Mouse (Mus musculus) neural tube, embryonic 14.5 days (tissue): ENCODE results near the gene Stn1. TPM values are rescaled to one million over a fixed set of nuclear protein-coding genes. Genes with fewer than 3 reads are reported as not detected.

Source experiments
- ATAC-seq: fragments of 200-750 bp; cut with Nextera tagmentation; 2 replicates; pipeline ENCODE4 v1.8.0; 2017; ENCODE audit warnings: low read depth, mild to moderate bottlenecking, moderate TSS enrichment, moderate library complexity
- H3K27ac ChIP-seq: fragments of 300-500 bp; sonication (generic); 2 replicates; pipeline ENCODE4 v1.5.1; 2014; ENCODE audit warnings: low read depth, mild to moderate bottlenecking, control low read depth, low read length, moderate library complexity, mixed read lengths
- H3K27me3 ChIP-seq: fragments of 300-500 bp; sonication (generic); 2 replicates; pipeline ENCODE4 v1.6.1; 2014; ENCODE audit warnings: low read length; ENCODE audit not compliant: control insufficient read depth, insufficient read depth
- H3K36me3 ChIP-seq: fragments of 300-500 bp; sonication (generic); 2 replicates; pipeline ENCODE4 v1.6.1; 2014; ENCODE audit warnings: low read length, mixed read lengths; ENCODE audit not compliant: control insufficient read depth, insufficient read depth
- H3K4me1 ChIP-seq: fragments of 300-500 bp; sonication (generic); 2 replicates; pipeline ENCODE4 v1.6.1; 2014; ENCODE audit warnings: low read length; ENCODE audit not compliant: control insufficient read depth, insufficient read depth
- H3K4me2 ChIP-seq: fragments of 300-500 bp; sonication (generic); 2 replicates; pipeline ENCODE4 v1.6.1; 2014; ENCODE audit warnings: mild to moderate bottlenecking, low read depth, low read length, control low read depth
- H3K4me3 ChIP-seq: fragments of 300-500 bp; sonication (generic); 2 replicates; pipeline ENCODE4 v1.5.1; 2014; ENCODE audit warnings: low read depth, low read length, control low read depth, mixed read lengths
- H3K9ac ChIP-seq: fragments of 300-500 bp; sonication (generic); replicated peaks from 2 replicates; pipeline ENCODE4 v1.6.1; 2014; ENCODE audit warnings: low read depth, mild to moderate bottlenecking, control low read depth, low read length, mixed read lengths
- H3K9me3 ChIP-seq: fragments of 300-500 bp; sonication (generic); 2 replicates; pipeline ENCODE4 v1.6.1; 2016; ENCODE audit warnings: low read length; ENCODE audit not compliant: control insufficient read depth
- WGBS: fragments of 180-500 bp; shearing (Covaris S2); extraction: QIAGEN DNeasy Blood & Tissue Kit; methylation state at CpG from one replicate; pipeline ENCODE4 v1.1.7; 2014; 5-methylcytosine and 5-hydroxymethylcytosine counted together
- polyA plus RNA-seq: library from polyadenylated mRNA; unstranded; fragments of >200 nt; fragmentation: Nextera tagmentation; extraction: Ambion mirVana; gene quantifications from 2 replicates; pipeline ENCODE4 v1.2.1, GENCODE M21; 2014

The Stn1 gene
- polyA plus RNA-seq, 1 experiment from 2014 or later, result 26.0 TPM

- H3K9me3 ChIP-seq, result no peaks in the 10 kb centered on the region
- WGBS, result 63% methylated on average over 5 of the region's 5 CpGs
- no peak overlapping the region for H3K4me2 ChIP-seq
- ATAC-seq, result no peak
- H3K9ac ChIP-seq, result no peak overlapping the region
- H3K36me3 ChIP-seq, result no peaks in the 10 kb centered on the region
- no peak overlapping the region for H3K4me3 ChIP-seq
- H3K27me3 ChIP-seq, result no peaks in the 10 kb centered on the region
- no peak overlapping the region for H3K27ac ChIP-seq
- peaks cover 10% of the 10 kb centered on the region; the same call in 1 of the 2 replicates for H3K4me1 ChIP-seq
These were observed 28.5 kb downstream of the Stn1 start for GRCm38 (mm10) chr19:47508771-47509281.

- peaks cover 10% of the 10 kb centered on the region; the same call in 1 of the 2 replicates for H3K4me1 ChIP-seq
- H3K27ac ChIP-seq, result no peak overlapping the region
- no peak for ATAC-seq
- no peaks in the 10 kb centered on the region for H3K9me3 ChIP-seq
- no peak overlapping the region for H3K9ac ChIP-seq
- no peaks in the 10 kb centered on the region for H3K27me3 ChIP-seq
- H3K4me3 ChIP-seq, result no peak overlapping the region
- WGBS, result 84% methylated on average over 3 of the region's 3 CpGs
- no peak overlapping the region for H3K4me2 ChIP-seq
- H3K36me3 ChIP-seq, result no peaks in the 10 kb centered on the region
These were observed 29.1 kb downstream of the Stn1 start for GRCm38 (mm10) chr19:47508191-47508590.

DNA sequence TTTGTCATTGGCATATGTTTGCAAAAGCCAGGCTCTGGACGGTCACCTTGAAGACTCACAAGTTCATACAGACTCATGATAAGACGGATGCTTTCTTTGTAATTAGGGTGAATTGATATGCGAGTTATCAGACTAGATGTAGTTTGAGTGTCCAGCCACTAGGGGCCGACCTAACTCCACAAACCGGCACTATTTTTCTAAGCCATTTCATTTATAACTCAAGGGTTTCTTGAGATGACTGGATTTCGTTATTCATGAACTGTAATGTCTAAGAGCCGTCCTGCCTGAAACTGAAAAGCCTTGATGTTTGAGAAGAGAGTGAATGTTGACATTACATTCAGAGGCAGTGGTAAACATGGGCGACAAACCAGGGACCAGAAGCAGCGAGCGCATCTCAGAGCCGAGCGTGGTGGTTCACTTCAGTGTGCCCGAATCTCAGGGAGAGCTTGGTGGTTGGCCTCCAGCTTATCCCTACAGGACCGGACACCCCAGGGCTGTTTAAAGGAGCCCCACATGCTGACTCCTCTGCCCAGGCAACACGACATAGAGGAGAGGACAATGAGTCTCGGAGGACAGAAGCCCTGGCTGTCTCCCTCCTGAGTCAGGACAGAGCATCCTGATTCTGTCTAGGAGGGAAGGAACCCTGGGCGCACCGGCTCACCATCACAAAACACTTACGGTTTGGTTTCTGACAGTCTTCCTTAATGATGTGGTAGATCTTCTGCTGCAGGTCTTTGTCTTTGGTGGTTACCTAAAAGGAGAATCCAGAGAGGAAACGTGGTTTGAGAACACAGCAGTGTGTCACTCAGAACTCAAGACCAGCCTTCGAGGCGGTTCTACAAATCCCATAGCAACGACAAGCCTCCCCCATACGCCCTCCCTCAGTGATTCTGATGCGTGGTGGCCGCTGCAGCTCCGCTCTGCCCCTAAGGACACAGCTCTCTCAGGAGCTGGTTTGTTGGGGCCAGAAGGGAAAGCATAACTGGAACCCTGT lies 29.9 kb downstream of the Stn1 start:
- H3K4me2 ChIP-seq, result no peak overlapping the region
- WGBS, result 60% methylated on average over 27 of the region's 27 CpGs
- H3K9ac ChIP-seq, result no peak overlapping the region
- H3K27me3 ChIP-seq, result no peaks in the 10 kb centered on the region
- ATAC-seq, result no peak
- H3K9me3 ChIP-seq, result no peaks in the 10 kb centered on the region
- H3K36me3 ChIP-seq, result no peaks in the 10 kb centered on the region
- peaks cover 10% of the 10 kb centered on the region; the same call in 1 of the 2 replicates for H3K4me1 ChIP-seq
- no peak overlapping the region for H3K27ac ChIP-seq
- H3K4me3 ChIP-seq, result no peak overlapping the region

DNA sequence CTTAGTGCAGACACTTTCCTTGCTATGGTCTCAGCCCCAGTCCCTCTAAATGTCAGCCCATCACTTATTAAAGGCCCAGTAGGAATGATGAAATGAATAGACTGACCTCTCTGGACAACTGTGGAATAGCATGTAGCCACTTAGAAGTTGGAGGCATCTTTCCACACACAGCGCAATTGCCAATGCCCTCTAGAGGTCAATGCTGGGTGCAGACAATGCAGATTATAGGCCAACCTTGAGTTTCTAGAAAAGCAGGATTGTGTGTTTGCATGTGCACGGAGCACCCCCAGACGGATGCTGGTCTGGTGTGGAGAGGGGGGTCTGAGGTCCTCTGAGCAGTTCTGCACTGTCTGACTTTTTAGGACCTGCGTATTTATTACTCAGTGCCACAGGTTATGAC lies 33.7 kb downstream of the Stn1 start:
- H3K9me3 ChIP-seq, result no peaks in the 10 kb centered on the region
- no peak overlapping the region for H3K4me3 ChIP-seq
- H3K36me3 ChIP-seq, result no peaks in the 10 kb centered on the region
- 69% methylated on average over 4 of the region's 4 CpGs for WGBS
- ATAC-seq, result 0 out of 2 replicates have a peak, but pooled peaks have one; percentile 13
- 0 out of 2 replicates have a peak, but pooled peaks cover 2% of the 10 kb centered on the region for H3K4me1 ChIP-seq
- no peaks in the 10 kb centered on the region for H3K27me3 ChIP-seq
- H3K4me2 ChIP-seq, result no peak overlapping the region
- no peak overlapping the region for H3K27ac ChIP-seq
- no peak overlapping the region for H3K9ac ChIP-seq

DNA sequence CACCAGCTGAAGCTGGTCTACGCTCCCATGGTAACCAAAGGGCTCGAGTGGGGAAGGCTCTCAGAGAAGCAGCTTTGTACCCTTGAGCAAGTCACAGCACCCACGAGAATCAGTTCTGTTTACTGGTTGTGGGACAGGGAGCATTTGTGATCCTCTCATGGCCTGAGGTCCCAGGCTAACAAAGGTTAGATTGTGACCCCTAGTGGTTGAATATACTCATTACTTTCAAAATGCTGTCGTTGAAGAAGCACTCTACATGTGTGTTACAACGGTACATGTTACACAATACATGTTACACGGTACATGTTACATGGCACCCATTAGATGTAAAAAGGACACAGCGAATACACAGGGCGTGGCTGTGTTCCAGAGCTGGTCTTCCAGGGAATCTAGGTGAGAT lies 34.7 kb downstream of the Stn1 start:
- Histone ChIP-seq H3K4me3 (no peak overlapping the region), H3K9me3 (no peaks in the 10 kb centered on the region), H3K36me3 (no peaks in the 10 kb centered on the region), H3K27me3 (no peaks in the 10 kb centered on the region), H3K4me1 (0 out of 2 replicates have a peak, but pooled peaks cover 2% of the 10 kb centered on the region), H3K4me2 (no peak overlapping the region), H3K9ac (no peak overlapping the region), H3K27ac (no peak overlapping the region)
- 77% methylated on average over 8 of the region's 8 CpGs for WGBS
- ATAC-seq, result no peak

DNA sequence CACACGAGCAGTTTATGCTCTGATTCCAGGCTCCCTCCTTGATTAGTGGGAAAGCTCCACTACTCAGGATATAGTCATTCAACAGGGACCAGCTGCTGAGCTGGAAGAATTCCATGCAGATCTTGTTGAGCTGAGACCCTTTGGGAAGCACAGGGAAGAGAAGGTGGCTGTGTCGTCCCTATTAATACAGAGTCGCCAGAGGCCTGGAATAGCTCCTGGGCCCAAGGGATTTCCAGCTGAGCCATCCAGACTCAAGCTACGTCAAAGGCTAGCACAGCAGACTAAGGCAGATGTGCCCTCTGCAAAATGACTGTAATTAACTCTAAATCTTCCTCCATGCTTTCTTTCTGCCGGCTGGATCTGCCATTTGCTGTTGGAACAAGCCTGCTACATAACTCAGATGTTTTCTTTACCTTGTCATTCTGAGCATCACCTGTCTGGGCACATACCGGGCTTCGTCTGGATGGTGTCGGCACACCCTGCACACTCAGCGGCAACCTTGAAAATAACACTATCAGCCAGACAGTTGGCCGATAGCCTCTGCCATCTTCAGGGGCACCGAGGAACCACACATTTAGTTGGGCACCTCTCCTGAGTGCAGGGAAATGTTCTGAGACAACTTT lies 36.8 kb downstream of the Stn1 start:
- no peaks in the 10 kb centered on the region for H3K4me1 ChIP-seq
- no peak overlapping the region for H3K4me2 ChIP-seq
- H3K9me3 ChIP-seq, result no peaks in the 10 kb centered on the region
- no peak overlapping the region for H3K9ac ChIP-seq
- no peaks in the 10 kb centered on the region for H3K36me3 ChIP-seq
- no peak for ATAC-seq
- no peak overlapping the region for H3K27ac ChIP-seq
- no peak overlapping the region for H3K4me3 ChIP-seq
- 61% methylated on average over 11 of the region's 11 CpGs for WGBS
- H3K27me3 ChIP-seq, result no peaks in the 10 kb centered on the region

GRCm38 (mm10) chr19:47499841-47500240 lies 37.5 kb downstream of the Stn1 start:
- no peak for ATAC-seq
- no peaks in the 10 kb centered on the region for H3K36me3 ChIP-seq
- no peaks in the 10 kb centered on the region for H3K9me3 ChIP-seq
- no peak overlapping the region for H3K4me3 ChIP-seq
- H3K4me2 ChIP-seq, result no peak overlapping the region
- no peak overlapping the region for H3K9ac ChIP-seq
- H3K27me3 ChIP-seq, result no peaks in the 10 kb centered on the region
- WGBS, result 87% methylated on average over 5 of the region's 5 CpGs
- H3K4me1 ChIP-seq, result no peaks in the 10 kb centered on the region
- no peak overlapping the region for H3K27ac ChIP-seq

DNA sequence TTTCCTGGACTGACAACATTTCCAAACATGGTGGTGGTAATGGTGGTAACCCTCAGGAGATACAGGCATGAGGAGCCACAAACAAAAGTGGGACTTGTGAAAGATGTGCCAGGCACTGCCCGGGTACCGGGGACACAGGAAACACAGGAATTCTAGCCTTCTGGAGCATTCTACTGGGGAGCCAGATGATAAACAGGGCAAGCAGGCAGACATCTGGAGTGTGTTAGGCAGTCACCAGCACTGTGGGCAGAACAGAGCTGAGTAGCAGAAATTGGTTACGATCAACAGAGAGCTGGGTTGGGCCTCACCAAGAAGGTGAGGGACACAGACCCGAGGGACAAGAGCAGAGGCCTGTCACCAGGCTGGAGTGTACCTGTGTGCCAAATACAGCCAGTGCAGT lies 38.4 kb downstream of the Stn1 start:
- Histone ChIP-seq H3K4me2 (no peak overlapping the region), H3K9me3 (no peaks in the 10 kb centered on the region), H3K27ac (no peak overlapping the region), H3K4me3 (no peak overlapping the region), H3K9ac (no peak overlapping the region), H3K36me3 (no peaks in the 10 kb centered on the region), H3K4me1 (no peaks in the 10 kb centered on the region), H3K27me3 (no peaks in the 10 kb centered on the region)
- WGBS, result 87% methylated on average over 4 of the region's 4 CpGs
- ATAC-seq, result no peak

GRCm38 (mm10) chr19:47497736-47498135 lies 39.6 kb downstream of the Stn1 start:
- no peaks in the 10 kb centered on the region for H3K27me3 ChIP-seq
- 84% methylated on average over 6 of the region's 6 CpGs for WGBS
- ATAC-seq, result no peak
- H3K9ac ChIP-seq, result no peak overlapping the region
- peaks cover 9% of the 10 kb centered on the region for H3K4me1 ChIP-seq
- H3K36me3 ChIP-seq, result no peaks in the 10 kb centered on the region
- H3K4me3 ChIP-seq, result no peak overlapping the region
- no peak overlapping the region for H3K27ac ChIP-seq
- H3K9me3 ChIP-seq, result no peaks in the 10 kb centered on the region
- H3K4me2 ChIP-seq, result no peak overlapping the region
